Mouse (Mus musculus): ENCODE data around the gene Srsf5.

DNA sequence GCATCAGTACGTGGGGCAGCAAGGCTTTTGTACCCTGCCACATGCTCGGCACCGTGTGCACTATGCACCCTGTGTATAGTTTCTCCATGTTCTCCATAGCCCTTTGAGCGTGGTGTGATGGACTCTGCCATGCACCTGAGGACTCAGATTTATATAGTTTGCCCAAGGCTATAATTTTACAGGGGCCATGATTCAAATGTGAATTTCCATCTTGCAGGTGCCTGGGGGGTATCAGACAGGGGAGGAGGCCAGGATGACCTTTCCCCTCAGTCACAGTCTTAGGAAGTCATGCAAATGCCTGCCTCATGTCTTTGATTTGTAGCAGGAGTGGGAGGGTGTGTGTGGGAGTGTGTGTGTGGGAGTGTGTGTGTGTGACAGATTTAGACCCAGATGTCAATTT lies 52.3 kb downstream of the Srsf5 start:
- TF ChIP-seq CTCF (IDR thresholded peaks at IDR 0.05; ENCODE audit: extremely low read depth, insufficient read depth, insufficient read length, insufficient replicate concordance) (no peak), POLR2A (IDR thresholded peaks at IDR 0.05; ENCODE audit: low read depth, low read length) (no peak)

Data from spleen, adult 2 months (tissue).